Mouse (Mus musculus) layer of hippocampus, adult 11-12 months (tissue): ENCODE results near the gene Ugt1a10.
"Not testable (repeated sequence)": the region's sequence is repeated elsewhere in the genome, so short reads cannot be mapped to it uniquely, and the experiment has no call there.

Source experiments
- DNase-seq: peaks from one replicate; pipeline ENCODE4 v3.0.0; 2022; ENCODE audit warnings: low spot score

Gene Ugt1a10

DNA sequence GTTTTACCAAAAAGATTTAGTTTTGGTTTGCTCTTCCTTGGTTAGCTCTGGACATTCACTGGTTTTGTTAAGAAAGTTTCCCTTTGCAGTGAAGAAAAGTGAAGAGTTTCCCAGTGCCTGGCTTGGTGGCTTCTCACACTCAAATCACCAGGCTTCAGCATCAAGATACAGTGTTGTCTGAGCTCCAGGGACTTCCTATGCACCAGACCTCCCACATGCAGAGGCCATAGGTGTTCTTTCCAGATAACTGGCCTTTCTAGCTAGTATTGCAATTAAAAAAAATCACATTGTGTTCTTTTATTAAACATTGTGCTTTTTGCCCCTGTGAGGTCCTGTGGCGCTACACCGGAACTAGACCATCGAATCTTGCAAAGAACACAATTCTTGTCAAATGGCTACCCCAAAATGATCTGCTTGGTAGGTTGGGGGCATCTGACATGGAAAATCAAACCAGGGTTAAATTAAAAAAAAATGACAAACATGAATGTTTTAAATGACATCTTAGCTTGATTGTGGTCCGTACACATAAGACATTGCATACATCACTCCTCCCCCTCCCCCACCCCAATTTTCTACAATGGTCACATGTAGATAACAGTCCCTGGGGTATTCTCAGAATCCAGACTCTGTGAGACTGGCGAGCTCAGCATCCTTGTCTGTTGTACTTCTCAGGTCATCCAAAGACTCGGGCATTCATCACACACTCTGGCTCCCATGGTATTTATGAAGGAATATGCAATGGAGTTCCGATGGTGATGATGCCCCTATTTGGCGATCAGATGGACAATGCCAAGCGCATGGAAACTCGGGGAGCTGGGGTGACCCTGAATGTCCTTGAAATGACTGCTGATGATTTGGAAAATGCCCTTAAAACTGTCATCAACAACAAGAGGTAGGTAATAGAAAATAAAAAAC is 160.5 kb downstream of the Ugt1a10 start:
- DNase-seq, result no peak

DNA sequence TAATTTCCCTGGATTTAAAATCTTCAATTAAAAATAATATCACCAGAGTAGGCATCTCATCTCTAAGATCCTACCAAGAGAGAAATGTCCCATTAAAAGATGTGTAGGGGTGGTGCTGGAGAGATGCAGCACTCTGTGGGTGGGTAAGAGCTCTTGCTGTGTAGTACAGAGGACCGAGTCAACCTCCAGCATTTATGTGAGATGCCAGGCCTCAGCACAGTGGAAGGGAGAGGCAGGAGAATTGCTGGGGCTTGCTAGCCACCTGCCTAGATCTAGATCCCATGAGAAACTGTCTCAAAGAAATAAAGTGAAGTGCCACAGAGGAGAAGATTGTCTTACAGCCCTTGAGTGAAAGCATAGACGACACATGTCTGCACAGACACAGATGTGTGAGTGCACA is 161.4 kb downstream of the Ugt1a10 start:
- no peak for DNase-seq

DNA sequence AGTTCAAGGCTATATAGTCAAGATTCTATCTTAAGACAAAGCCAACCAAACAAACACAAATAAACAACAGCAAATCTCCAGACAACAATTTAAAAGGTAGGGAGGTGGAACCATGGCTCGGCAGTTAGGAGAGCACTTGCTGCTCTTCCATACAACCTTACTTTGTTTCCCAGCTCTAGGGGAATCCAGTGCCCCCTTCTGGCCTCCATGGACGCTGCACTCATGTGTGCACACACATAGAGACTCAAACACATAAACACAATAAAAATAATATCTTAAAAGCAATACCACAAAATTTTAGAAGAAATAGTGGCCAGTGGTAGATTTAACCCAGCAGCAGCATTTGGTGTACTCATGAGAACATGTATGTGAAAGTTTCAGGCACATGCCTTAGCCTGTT is 162.0 kb downstream of the Ugt1a10 start:
- DNase-seq, result no peak

DNA sequence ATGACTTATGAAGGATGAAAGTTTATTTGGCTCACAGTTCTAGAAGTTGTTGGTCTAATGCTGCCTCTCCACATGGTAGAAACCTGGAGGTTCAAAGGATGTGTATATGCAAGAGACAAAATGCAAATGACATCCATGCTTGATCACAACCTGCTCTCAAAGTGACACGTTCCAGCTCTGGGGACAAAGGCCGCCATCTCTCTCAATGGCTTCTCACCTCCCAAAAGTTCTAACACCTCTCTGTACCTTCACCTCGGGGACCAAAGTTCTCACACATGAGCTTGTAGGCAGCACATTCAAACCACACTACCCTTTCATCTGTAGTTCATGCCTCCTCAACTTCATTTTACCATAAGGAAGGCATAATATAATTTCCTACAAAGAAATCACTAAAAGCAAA is 162.4 kb downstream of the Ugt1a10 start:
- no peak for DNase-seq

DNA sequence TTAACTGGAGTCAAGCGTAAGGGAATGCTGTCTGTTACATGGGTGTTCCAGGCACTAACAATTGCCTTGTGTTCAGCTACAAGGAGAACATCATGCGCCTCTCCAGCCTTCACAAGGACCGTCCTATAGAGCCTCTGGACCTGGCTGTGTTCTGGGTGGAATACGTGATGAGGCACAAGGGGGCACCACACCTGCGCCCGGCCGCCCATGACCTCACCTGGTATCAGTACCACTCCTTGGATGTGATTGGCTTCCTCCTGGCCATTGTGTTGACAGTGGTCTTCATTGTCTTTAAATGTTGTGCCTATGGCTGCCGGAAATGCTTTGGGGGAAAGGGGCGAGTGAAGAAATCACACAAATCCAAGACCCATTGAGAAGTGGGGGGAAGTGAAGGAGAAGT is 162.9 kb downstream of the Ugt1a10 start:
- DNase-seq, result no peak

DNA sequence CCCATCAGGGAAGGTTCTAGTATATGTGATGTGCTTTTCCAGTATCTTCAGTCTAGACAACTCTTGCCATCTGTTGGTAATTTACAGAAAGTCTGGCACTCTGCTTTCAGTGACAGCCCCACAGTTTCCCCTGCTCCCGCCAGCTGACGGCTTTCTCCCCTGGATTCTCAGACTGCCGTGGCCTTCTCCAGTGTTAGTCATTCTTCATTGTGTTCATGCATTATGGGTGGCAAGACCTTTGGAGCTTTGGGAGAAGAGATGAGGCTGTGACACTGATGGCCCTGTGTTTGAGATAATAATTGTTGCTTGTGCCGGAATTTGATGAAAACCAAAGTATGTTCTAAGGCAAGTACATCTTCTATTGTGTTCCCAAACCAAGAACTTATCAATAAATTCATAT is 163.4 kb downstream of the Ugt1a10 start:
- DNase-seq, result no peak

DNA sequence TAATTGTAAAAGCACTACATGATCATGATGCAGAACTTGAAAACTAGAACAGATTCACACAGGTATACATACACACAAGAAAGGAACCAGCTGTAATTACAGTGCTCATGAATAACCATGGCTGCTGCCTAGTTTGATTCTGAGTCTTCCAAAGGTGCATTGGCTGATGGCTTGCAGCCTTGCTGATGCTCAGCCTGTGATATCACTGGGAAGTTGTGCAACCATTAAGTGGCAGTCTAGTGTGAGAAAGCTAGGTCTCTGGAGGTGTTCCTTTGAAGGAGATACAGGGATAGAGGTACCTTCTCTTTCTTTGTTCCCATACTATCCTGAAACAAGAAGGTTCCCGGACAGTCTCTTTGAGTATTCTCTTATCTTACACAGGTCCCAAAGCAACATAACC is 163.9 kb downstream of the Ugt1a10 start:
- no peak for DNase-seq

DNA sequence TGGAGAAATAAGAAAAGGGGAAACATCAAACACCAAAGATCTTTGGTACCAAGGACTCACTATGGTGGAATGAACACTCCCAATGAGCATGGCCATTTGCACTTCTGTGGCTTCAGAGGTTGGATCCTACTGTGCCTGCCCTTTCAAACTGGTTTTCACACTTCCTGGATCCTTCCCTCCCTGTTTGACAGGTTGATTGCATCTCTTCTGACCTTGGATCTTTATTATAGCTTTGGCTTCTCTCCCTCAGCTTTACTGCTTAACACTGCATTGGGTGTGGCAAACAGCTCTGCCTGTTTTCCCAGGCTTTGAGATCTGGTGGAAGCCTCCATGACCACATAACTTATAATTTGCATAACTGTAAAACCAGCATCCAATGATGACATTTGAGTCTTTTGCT is 165.1 kb downstream of the Ugt1a10 start:
- DNase-seq, result no peak

DNA sequence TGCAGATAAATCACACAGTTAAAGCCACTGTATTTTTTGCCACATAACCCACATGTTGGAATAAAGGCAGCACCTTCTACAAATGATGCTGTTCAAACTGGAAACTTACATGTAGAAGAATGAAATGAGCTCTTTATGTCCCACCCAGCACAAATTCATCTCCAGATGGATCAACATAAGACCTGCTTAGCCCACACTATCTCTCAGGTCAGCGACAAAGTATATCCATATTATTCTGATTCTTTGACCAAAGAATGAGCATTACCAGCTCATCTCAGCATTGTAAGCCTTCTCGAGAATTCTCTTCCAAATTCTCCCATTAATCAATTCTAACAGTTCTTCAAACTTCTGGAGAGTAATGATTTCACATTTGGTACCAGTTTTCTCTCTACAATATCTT is 167.0 kb downstream of the Ugt1a10 start:
- DNase-seq, result no peak

DNA sequence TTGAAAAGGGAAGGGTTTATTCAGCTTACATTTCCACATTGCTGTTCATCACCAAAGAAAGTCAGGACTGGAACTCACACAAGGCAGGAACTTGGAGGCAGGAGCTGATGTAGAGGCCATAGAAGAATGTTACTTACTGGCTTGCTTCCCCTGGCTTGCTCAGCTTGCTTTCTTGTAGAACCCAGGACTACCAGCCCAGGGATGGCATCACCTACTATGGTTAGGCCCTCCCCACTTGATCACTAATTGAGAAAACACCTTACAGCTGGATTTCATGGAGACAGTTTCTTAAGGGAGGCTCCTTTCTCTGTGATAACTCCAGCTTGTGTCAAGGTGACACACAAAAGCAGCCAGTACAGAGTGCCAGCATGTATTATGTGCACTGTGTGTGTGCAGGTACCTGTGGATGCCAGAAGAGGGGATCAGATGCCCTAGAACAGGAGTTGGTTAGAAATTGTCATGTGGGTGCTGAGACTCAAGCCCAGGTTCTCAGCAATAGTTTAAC is 167.9 kb downstream of the Ugt1a10 start:
- not testable (repeated sequence) for DNase-seq

DNA sequence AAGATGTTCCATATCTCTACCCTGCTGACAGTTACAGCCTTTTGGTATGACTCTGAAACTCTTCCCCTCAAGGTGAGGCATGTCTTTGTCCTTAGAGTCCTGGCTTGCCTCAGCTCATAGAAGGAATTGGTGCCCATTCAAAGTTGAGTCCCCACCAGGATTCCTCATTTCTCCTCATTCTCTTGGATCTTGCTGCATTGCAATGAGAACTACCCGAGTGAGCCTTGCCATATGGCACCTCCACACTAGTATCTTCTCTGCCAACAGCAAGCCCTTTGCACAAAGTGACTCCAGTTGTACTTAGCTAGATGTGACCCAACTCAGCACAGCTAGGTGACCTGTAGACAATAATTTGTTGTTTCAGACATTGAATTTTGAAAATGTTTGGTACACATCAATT is 168.4 kb downstream of the Ugt1a10 start:
- no peak for DNase-seq

DNA sequence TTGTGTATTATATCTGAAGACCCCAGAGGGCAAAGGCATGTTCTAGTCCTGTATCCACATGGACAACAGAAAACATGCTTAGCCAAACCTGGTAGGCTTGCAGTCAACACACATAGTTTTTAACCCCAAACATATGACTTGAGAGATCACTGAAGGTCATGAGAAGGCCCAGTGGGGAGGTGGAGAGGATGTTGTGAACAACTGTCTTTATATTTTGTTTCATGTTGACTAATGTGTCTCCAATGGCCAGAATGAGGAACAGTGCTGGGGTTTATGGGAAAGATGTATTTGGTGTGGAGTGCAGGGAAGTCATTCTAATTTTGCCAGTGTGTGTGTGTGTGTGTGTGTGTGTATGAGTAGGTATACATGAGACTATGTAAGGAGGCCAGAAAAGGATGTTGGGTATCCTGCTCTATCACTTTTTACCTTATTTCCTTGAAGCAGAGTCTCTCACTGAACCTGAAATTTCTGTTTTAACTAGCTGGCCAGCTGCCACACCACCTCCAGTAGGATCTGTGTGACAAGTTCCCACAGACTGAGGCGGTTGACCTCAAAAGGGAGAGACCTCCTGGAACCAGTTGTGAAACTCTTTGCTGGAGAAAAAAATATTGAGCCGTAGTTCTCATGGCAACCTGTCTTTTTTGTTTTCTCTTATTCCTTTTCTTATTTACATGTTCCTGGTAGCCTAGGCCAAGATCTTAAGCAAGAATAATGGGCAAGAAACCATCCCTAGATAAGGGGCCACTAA is 169.0 kb downstream of the Ugt1a10 start:
- DNase-seq, result no peak

DNA sequence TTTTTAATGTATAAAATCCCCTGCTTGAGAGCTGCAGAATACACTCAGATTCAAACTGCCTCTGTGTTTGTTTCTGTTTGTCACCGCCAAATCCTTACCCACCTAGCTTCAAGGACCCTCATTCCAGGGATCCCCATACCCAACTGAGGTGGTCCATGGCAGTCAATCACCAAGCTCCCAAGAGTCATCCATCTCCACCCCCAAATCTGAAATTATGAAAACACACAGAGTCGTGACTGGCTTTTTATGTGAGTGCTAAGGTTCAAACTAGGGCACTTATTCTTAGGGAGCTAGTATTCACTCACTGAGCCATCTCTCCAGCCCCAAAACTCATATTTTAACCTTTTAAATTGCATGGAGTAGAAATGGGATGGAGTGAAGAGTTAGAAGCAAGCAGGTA is 170.1 kb downstream of the Ugt1a10 start:
- DNase-seq, result not testable (repeated sequence)

DNA sequence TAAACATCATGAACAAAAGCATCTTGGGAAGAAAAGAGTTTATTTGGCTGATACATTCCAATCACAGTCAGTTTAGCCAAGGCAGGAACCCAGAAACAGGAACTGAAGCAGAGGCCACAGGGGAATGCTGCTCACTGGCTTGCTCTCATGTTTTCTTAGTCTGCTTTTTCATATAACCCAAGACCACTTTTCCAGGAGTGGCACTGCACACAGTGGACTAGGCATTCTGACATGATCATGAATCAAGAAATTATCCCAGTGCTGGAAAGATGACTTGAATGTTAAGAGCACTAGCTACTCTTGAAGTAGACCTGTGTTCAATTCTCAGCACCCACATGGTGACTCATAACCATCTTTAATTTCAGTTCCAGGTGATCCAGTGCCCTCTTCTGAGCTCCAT is 170.6 kb downstream of the Ugt1a10 start:
- DNase-seq, result peak; percentile 2

DNA sequence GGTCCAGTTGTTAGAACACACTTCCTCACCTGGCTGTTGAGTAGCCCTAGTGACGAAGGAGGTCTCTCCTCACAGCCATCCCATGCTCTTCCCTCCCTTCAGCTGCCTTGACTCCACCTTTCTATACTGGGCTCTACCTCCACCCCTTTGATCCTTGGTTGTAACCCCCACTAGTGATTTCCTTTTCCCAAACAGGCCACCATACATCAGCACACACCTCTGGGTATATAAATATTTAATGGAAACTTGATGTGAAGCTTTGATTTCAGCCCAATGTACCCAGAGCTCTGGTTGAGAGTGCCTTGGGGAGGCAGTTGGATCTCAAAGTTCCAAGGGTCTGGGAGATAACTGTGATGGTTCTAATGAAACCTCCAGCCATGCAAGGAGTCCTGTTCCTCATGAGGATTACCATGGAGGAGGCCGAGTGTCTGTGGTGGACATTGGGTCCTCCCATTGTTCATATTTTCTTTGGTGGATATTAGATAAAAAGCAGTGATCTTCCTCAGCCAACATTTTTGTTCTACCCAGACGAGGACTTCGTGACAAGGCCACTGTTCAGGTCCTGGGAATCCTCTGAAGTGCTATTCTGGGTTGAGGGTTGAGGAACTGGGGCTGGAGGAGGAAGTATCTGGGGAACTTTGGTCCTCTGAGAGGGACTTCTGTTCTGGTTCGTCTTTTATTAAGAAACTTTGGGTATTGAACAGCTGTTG is 171.6 kb downstream of the Ugt1a10 start, which contains the start of gene Mroh2a:
Gene Mroh2a, plus strand, starts transcription at position 317 of the 710 bp plus-strand sequence.
- DNase-seq, result peak; percentile 5

DNA sequence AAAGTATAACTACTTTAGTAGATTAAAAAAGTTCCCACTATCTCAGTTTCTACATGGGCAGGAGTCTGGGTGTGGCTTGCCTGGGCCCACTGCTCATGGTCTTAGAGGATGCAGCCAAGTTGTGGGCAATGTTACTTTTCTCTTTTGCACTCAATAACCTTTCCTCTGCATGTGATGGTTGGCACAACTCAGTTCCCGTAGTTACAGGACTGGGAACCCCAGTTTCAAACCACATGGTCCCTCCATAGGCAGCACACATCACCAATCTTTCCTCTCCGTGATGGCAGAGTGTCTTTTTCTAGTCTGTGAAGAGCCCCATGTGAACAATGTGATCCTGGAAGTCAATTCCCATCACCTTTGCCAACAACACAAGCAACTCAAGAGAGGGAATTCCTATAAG is 172.3 kb downstream of the Ugt1a10 start:
- no peak for DNase-seq

DNA sequence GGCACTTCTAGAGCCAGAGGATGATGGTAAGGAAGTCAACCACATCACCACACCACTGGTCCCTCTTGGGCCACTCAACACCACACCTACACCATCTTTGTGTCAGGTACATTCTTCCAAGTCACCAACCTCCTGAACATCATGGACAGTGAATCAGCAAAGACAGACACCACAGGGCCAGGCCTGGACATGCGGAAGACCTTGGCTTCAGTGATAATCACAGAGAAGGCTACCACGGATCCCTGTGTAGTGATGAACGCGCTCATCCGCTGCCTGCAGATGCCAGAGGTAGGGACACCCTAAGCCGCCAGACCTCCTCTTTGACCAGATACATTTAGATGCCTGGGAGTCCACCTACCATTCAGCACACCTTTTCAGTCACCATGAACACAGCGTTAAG is 172.9 kb downstream of the Ugt1a10 start:
- no peak for DNase-seq

DNA sequence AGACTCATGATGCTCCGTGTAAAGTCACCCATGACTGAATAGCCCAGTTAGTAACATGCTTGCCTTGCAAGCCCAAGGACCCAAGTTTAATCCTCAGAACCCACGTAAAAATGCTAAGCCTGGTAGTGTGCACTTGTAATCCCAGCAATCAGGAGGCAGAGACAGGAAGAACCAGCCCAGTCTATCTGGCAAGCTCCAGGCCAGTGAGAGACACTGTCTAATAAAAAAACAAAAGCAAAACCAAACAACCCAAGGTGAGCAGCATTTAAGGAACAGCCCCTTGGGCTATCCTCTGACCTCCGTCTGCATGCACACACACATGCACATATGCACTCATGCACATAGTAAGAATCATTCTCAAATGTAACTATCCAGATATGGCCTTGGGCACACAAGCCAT is 174.4 kb downstream of the Ugt1a10 start:
- no peak for DNase-seq

DNA sequence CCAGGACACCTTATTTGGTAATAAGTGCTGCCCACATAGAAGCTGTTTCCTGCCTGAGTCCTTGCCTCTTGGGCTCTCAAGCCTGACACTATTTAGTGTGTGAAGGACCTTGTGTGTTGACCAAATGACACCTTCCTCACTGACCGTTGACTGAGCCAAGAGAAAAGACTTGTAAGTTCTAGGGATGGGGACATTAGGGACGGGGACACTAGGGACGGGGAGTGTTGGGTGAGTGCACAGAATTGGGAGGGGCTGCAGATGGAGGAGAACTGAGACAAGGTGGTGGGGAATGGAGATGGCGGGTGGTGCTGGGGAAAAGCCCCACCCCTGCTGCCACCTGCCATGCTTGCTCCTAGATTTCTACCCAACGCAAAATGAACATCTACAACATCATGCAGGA is 174.8 kb downstream of the Ugt1a10 start:
- no peak for DNase-seq

DNA sequence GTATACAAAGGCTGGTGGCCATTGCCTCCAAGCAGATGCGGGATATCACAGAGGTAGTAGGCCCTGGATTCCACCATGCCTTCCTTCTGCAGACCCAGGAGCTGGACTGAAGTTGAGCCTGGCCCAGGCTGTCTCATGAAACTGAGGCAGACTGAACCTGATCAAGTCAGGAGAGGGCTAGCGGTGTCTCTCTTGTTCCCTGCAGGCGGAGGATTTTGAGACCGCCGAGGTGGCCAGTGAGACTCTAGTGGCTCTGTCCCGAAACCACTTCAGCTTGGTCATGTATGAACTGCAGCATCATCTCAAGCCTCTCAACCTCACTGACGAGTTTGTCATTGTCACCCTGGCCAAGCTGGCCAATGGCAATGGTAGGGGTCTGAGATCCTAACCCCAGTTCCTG is 175.2 kb downstream of the Ugt1a10 start:
- DNase-seq, result no peak

DNA sequence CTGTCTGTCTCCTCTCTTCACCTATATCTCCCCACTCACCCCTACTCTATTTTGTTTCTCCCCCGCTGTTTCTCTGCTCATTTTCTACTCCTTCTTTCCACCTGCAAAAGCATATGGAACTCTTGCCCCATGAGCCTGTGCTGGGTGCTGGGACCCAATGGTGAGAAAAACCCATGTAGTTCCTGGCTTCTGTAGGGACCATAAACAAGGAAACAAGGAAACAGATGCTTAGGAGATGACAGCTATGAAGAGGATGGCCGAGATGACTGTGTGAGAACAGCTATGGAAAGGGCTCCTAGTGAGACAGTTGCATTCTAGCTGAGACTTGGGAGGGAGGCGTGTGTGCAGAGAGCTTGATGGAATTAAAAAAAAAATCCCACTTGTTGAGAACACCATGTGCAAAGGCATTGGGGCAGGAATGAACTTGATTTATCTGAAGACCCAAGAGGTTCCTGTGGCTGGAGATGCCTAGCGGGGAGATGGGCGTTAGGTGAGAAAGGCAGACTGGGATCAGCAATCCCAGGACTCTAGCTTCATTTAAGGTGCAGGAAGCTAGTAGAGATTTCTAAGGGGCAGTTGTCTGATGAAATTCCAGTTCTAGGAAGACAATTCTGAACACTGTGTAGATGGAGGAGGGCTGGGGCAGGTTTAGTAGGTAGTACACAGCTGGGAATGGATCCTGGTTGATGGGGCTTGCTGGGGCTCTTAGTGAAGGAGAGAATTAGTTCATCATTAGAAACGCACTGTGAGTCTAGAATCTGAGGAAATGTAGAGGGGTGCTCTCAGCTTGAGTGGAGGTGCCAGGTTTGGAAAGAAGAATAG is 176.0 kb downstream of the Ugt1a10 start:
- DNase-seq, result no peak
